Mouse (Mus musculus) myocyte (in vitro differentiated cells): Measurements from ENCODE around the gene Ddx54.

ENCODE experiments used
- MYOG ChIP-seq, 3 experiments: IDR thresholded peaks; one replicate each; pipeline ENCODE4 v1.6.1; 2011; ENCODE audit warnings: control low read depth in 2 of 3, low read depth in 2 of 3, mild to moderate bottlenecking in 2 of 3; ENCODE audit not compliant: insufficient read length in 2 of 3, control insufficient read depth in 1 of 3, insufficient read depth in 1 of 3
- POLR2A ChIP-seq: IDR thresholded peaks from one replicate; pipeline ENCODE4 v1.6.1; 2011; ENCODE audit warnings: low read depth, mild to moderate bottlenecking, control low read depth, moderate library complexity; ENCODE audit not compliant: insufficient read length

DNA sequence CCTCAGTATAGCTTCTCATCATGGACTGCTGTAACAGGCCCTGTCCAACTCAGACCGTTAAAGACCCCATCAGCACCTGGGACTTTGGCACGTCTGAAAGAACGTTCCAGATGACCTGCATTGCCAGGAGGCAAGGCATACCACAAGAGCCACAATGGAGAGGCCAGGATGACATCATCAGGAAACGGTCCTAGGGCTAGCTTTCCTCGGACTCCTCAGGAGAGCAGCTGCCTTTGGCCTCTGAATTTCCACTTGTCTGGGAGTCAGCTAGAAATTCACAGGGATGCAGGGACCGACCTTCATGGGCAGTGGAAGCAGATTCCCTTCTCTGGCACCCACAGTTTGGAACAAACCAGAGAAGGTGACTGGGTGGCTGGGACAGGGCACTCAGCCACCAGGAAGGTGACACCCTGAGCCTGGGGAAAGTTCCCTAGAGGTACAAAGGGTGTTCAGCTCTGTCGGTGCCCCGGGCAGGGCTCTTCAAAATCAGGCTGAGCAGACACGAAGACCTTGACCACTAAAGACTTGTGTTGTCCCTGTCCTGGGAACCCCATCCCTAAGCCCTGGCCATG, 45.8 kb upstream of the Ddx54 start:
- TF ChIP-seq POLR2A (no peak), MYOG (IDR thresholded peaks at IDR 0.05; ENCODE audit: control insufficient read depth in 1 of 3, insufficient read depth in 1 of 3, insufficient read length in 2 of 3, low read depth in 2 of 3) (peak in 1 of 3 experiments; percentile 82)
